Mouse (Mus musculus): ENCODE measurements around the gene Ces5a.
"Not testable (repeated sequence)": the region's sequence is repeated elsewhere in the genome, so short reads cannot be mapped to it uniquely, and the experiment has no call there.

Ces5a gene

GRCm38 (mm10) chr8:93535730-93536129 is at the start of gene Ces5a:
Gene Ces5a (minus strand): TSS chr8:93535830.
- DNase-seq (ENCODE audit: low read depth in 1 of 2, low spot score in 2 of 2), result no peak

GRCm38 (mm10) chr8:93572841-93573240 is 37.2 kb upstream of the Ces5a start:
- DNase-seq (ENCODE audit: low read depth in 1 of 2, low spot score in 2 of 2), result no peak

GRCm38 (mm10) chr8:93572095-93572501 is 36.5 kb upstream of the Ces5a start:
- DNase-seq (ENCODE audit: low read depth in 1 of 2, low spot score in 2 of 2), result no peak

- DNase-seq (ENCODE audit: low read depth in 1 of 2, low spot score in 2 of 2), result no peak
Observed at GRCm38 (mm10) chr8:93571369-93571985, 35.8 kb upstream of the Ces5a start.

- DNase-seq (ENCODE audit: low read depth in 1 of 2, low spot score in 2 of 2), result no peak
Observed at GRCm38 (mm10) chr8:93570186-93570530, 34.5 kb upstream of the Ces5a start.

GRCm38 (mm10) chr8:93569311-93570185 is 33.9 kb upstream of the Ces5a start:
- DNase-seq (ENCODE audit: low read depth in 1 of 2, low spot score in 2 of 2), result no peak

- DNase-seq (ENCODE audit: low read depth in 1 of 2, low spot score in 2 of 2), result no peak
Observed at GRCm38 (mm10) chr8:93568666-93569065, 33.0 kb upstream of the Ces5a start.

GRCm38 (mm10) chr8:93567086-93567485 is 31.5 kb upstream of the Ces5a start:
- DNase-seq (ENCODE audit: low read depth in 1 of 2, low spot score in 2 of 2), result no peak

GRCm38 (mm10) chr8:93564634-93565033 is 29.0 kb upstream of the Ces5a start:
- DNase-seq (ENCODE audit: low read depth in 1 of 2, low spot score in 2 of 2), result no peak

- no peak for DNase-seq (ENCODE audit: low read depth in 1 of 2, low spot score in 2 of 2)
Observed at GRCm38 (mm10) chr8:93563551-93563950, 27.9 kb upstream of the Ces5a start.

GRCm38 (mm10) chr8:93562557-93563210 is 27.1 kb upstream of the Ces5a start:
- DNase-seq (ENCODE audit: low read depth in 1 of 2, low spot score in 2 of 2), result no peak

- no peak for DNase-seq (ENCODE audit: low read depth in 1 of 2, low spot score in 2 of 2)
Observed at GRCm38 (mm10) chr8:93561271-93561670, 25.6 kb upstream of the Ces5a start.

GRCm38 (mm10) chr8:93559696-93560095 is 24.1 kb upstream of the Ces5a start:
- no peak for DNase-seq (ENCODE audit: low read depth in 1 of 2, low spot score in 2 of 2)

GRCm38 (mm10) chr8:93502634-93503033 is 33.0 kb downstream of the Ces5a start:
- no peak for DNase-seq (ENCODE audit: low read depth in 1 of 2, low spot score in 2 of 2)

- DNase-seq (ENCODE audit: low read depth in 1 of 2, low spot score in 2 of 2), result no peak
Observed at GRCm38 (mm10) chr8:93499437-93499836, 36.2 kb downstream of the Ces5a start.

GRCm38 (mm10) chr8:93495330-93495729 is 40.3 kb downstream of the Ces5a start:
- DNase-seq (ENCODE audit: low read depth in 1 of 2, low spot score in 2 of 2), result no peak

GRCm38 (mm10) chr8:93488743-93489142 is 46.9 kb downstream of the Ces5a start:
- DNase-seq (ENCODE audit: low read depth in 1 of 2, low spot score in 2 of 2), result no peak

GRCm38 (mm10) chr8:93478211-93478610 is 57.4 kb downstream of the Ces5a start:
- DNase-seq (ENCODE audit: low read depth in 1 of 2, low spot score in 2 of 2), result no peak

- DNase-seq (ENCODE audit: low read depth in 1 of 2, low spot score in 2 of 2), result not testable (repeated sequence)
Observed at GRCm38 (mm10) chr8:93469733-93470132, 65.9 kb downstream of the Ces5a start.

GRCm38 (mm10) chr8:93454258-93454877 is 81.3 kb downstream of the Ces5a start:
- no peak for DNase-seq (ENCODE audit: low read depth in 1 of 2, low spot score in 2 of 2)

Data from monocyte, adult 2 months (primary cell).